ENCODE assay signal across 10 mouse cellular contexts in the genomic region with DNA sequence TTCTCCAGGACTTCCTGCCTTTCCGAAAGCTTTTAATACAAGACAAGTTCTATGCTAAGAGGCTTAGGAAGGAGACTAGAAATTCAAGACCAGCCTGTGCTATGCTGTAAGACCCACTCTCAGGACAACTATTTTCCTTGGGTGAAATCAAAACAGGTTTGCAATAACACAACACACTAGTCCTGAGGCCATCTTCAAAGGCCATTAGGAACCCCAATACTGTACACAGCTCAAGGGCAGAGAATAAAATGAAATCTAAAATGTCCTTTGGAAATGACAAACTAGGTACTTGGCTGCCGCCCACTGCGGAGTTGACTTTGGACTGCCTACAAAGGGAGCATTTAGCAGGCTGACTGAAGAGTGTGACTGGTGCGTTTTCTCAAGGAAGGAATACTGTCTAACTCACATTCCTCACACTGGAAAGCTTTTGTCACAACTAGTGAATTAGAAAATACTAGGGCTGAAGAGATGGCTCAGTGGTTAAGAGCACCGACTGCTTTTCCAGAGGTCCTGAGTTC. TPM values are rescaled to one million over a fixed set of nuclear protein-coding genes. Genes with fewer than 3 reads are reported as not detected.
DNase-seq lines count a peak whose midpoint lies in the region; ATAC-seq and TF ChIP-seq lines count a peak whose summit lies in the region.
"Had no signal": no experiment of that assay in that cellular context is flagged by ENCODE, and none has a peak within 500 bp of the region (broad histone marks: within the 10 kb centered on the region; RNA-seq: fewer than 3 reads in every experiment).

No protein-coding gene starts in this region.

- H3K9me3 ChIP-seq in intestine, postnatal 0 days (ENCODE audit: control insufficient read depth), result no peaks in the 10 kb centered on the region
- H3K9me3 ChIP-seq in intestine, embryonic 15.5 days, result no peaks in the 10 kb centered on the region
- H3K9me3 ChIP-seq in stomach, embryonic 14.5 days (ENCODE audit: control insufficient read depth, low read depth, low read length), result no peaks in the 10 kb centered on the region
- no peaks in the 10 kb centered on the region for H3K9me3 ChIP-seq in stomach, postnatal 0 days (ENCODE audit: control insufficient read depth, low read length)

- 86% methylated on average over 5 of the region's 5 CpGs for WGBS in intestine, postnatal 0 days
- 88% methylated on average over 5 of the region's 5 CpGs for WGBS in intestine, embryonic 15.5 days
- WGBS in stomach, embryonic 14.5 days, result 89% methylated on average over 5 of the region's 5 CpGs
- WGBS in stomach, postnatal 0 days, result 82% methylated on average over 5 of the region's 5 CpGs

- ATAC-seq in intestine, postnatal 0 days, result no peak
- ATAC-seq in intestine, embryonic 15.5 days, result no peak
- no peak for ATAC-seq in stomach, embryonic 14.5 days (ENCODE audit: insufficient number of reproducible peaks, insufficient read depth, low FRiP score, low read depth)
- no peak for ATAC-seq in stomach, postnatal 0 days (ENCODE audit: low FRiP score, low TSS enrichment)
- ATAC-seq in frontal cortex, adult (ENCODE audit: low TSS enrichment), result no peak

- H3K4me3 ChIP-seq in intestine, postnatal 0 days (ENCODE audit: low read depth, low read length), result no peak overlapping the region
- H3K4me3 ChIP-seq in intestine, embryonic 15.5 days (replicated peaks), result no peak overlapping the region
- no peak overlapping the region for H3K4me3 ChIP-seq in stomach, embryonic 14.5 days (ENCODE audit: low read depth, low read length)
- no peak overlapping the region for H3K4me3 ChIP-seq in stomach, postnatal 0 days (ENCODE audit: low read depth, low read length)

- H3K4me1 ChIP-seq in intestine, postnatal 0 days (replicated peaks; ENCODE audit: control insufficient read depth, insufficient read depth, low read length), result no peaks in the 10 kb centered on the region
- peaks cover 2% of the 10 kb centered on the region; the same call in 1 of the 2 replicates for H3K4me1 ChIP-seq in intestine, embryonic 15.5 days (replicated peaks)
- 0 out of 2 replicates have a peak, but pooled peaks cover 4% of the 10 kb centered on the region for H3K4me1 ChIP-seq in stomach, embryonic 14.5 days (ENCODE audit: control insufficient read depth, insufficient read depth, low read length)
- H3K4me1 ChIP-seq in stomach, postnatal 0 days (replicated peaks; ENCODE audit: control insufficient read depth, insufficient read depth), result no peaks in the 10 kb centered on the region

- H3K4me2 ChIP-seq in intestine, postnatal 0 days (replicated peaks; ENCODE audit: low read depth), result no peak overlapping the region
- no peak overlapping the region for H3K4me2 ChIP-seq in intestine, embryonic 15.5 days (replicated peaks)
- H3K4me2 ChIP-seq in stomach, embryonic 14.5 days (replicated peaks; ENCODE audit: low read depth, low read length), result no peak overlapping the region
- H3K4me2 ChIP-seq in stomach, postnatal 0 days (replicated peaks; ENCODE audit: low read depth), result no peak overlapping the region
- H3K4me2 ChIP-seq: liver, embryonic 11.5 days had no signal

- peak; percentile 48 to 75 for DNase-seq in adrenal gland, adult (ENCODE audit: inconsistent age in 2 of 2, low spot score in 1 of 2)
- DNase-seq in adrenal gland, adult 18-20 months (ENCODE audit: low spot score in 2 of 2), result no peak
- DNase-seq in stomach, postnatal 0 days (ENCODE audit: low spot score), result no peak
- DNase-seq in embryo, embryonic 11 days, result no peak
- DNase-seq: heart, postnatal 10 days had no signal

- no peak for TF ChIP-seq EP300 in stomach, postnatal 0 days (optimal IDR thresholded peaks at IDR 0.05)

- TF ChIP-seq CTCF in intestine, postnatal 0 days (IDR thresholded peaks at IDR 0.05; ENCODE audit: low read depth), result no peak
- no peak for TF ChIP-seq CTCF in stomach, postnatal 0 days (IDR thresholded peaks at IDR 0.05; ENCODE audit: low read depth)

- H3K9ac ChIP-seq in intestine, postnatal 0 days (ENCODE audit: low read depth, low read length), result no peak overlapping the region
- no peak overlapping the region for H3K9ac ChIP-seq in intestine, embryonic 15.5 days
- no peak overlapping the region for H3K9ac ChIP-seq in stomach, embryonic 14.5 days (replicated peaks; ENCODE audit: low read depth, low read length)
- no peak overlapping the region for H3K9ac ChIP-seq in stomach, postnatal 0 days (ENCODE audit: low read length)

- peaks cover 79% of the 10 kb centered on the region for H3K36me3 ChIP-seq in intestine, postnatal 0 days (ENCODE audit: control insufficient read depth, insufficient read depth)
- H3K36me3 ChIP-seq in intestine, embryonic 15.5 days, result peaks cover 31% of the 10 kb centered on the region
- peaks cover 27% of the 10 kb centered on the region for H3K36me3 ChIP-seq in stomach, embryonic 14.5 days (ENCODE audit: control insufficient read depth, insufficient read depth, low read length)
- peaks cover 32% of the 10 kb centered on the region for H3K36me3 ChIP-seq in stomach, postnatal 0 days (ENCODE audit: control insufficient read depth, insufficient read depth, low read length)

- H3K27ac ChIP-seq in intestine, postnatal 0 days (ENCODE audit: low read depth, low read length), result peak overlapping the region; percentile 28; the same call in 1 of the 2 replicates
- no peak overlapping the region for H3K27ac ChIP-seq in intestine, embryonic 15.5 days
- peak overlapping the region; percentile 45; the same call in 1 of the 2 replicates for H3K27ac ChIP-seq in stomach, embryonic 14.5 days (ENCODE audit: low read length)
- no peak overlapping the region for H3K27ac ChIP-seq in stomach, postnatal 0 days (replicated peaks)

- no peaks in the 10 kb centered on the region for H3K27me3 ChIP-seq in intestine, postnatal 0 days (replicated peaks; ENCODE audit: control insufficient read depth, insufficient read depth, low read length)
- H3K27me3 ChIP-seq in intestine, embryonic 15.5 days (replicated peaks), result no peaks in the 10 kb centered on the region
- no peaks in the 10 kb centered on the region for H3K27me3 ChIP-seq in stomach, embryonic 14.5 days (ENCODE audit: control insufficient read depth, insufficient read depth, low read length)
- H3K27me3 ChIP-seq in stomach, postnatal 0 days (ENCODE audit: control insufficient read depth, insufficient read depth, low read length), result no peaks in the 10 kb centered on the region

RNA-seq across cellular contexts. Expression of a gene that starts 16.5 kb away (rescaled TPM):
- 10 to 100 TPM; 25.2 to 26.1 TPM for total RNA-seq in adrenal gland, adult 18-20 months (2021)
- polyA plus RNA-seq in intestine, postnatal 0 days (2015; fragmentation: Nextera tagmentation; extraction: Ambion mirVana), result 46.5 and 58.8 TPM in 2 replicates
- polyA plus RNA-seq in intestine, embryonic 15.5 days (2015; fragmentation: Nextera tagmentation; extraction: Ambion mirVana), result 41.8 and 45.3 TPM in 2 replicates
- 45.7 and 47.0 TPM in 2 replicates for polyA plus RNA-seq in stomach, embryonic 14.5 days (2014; fragmentation: Nextera tagmentation; extraction: Ambion mirVana)
- 33.3 and 34.3 TPM in 2 replicates for polyA plus RNA-seq in stomach, postnatal 0 days (2015; fragmentation: Nextera tagmentation; extraction: Ambion mirVana)

RNA-seq across cellular contexts. Expression of a gene that starts 21.6 kb away (rescaled TPM):
- 10 to 100 TPM; 58.8 to 59.2 TPM for total RNA-seq in adrenal gland, adult 18-20 months (2021)
- 52.9 and 53.7 TPM in 2 replicates for polyA plus RNA-seq in intestine, postnatal 0 days (2015; fragmentation: Nextera tagmentation; extraction: Ambion mirVana)
- polyA plus RNA-seq in intestine, embryonic 15.5 days (2015; fragmentation: Nextera tagmentation; extraction: Ambion mirVana), result 54.2 and 57.7 TPM in 2 replicates
- 63.2 and 66.0 TPM in 2 replicates for polyA plus RNA-seq in stomach, embryonic 14.5 days (2014; fragmentation: Nextera tagmentation; extraction: Ambion mirVana)
- polyA plus RNA-seq in stomach, postnatal 0 days (2015; fragmentation: Nextera tagmentation; extraction: Ambion mirVana), result 56.4 and 56.7 TPM in 2 replicates

Comparison
In these comparisons a context has a peak if more than half of its experiments do, and no peak if none do; other contexts are left out.
1. DNase-seq: peak in adrenal gland, adult (2 of 2); none in adrenal gland, adult 18-20 months (0 of 2), stomach, postnatal 0 days (single experiment) and embryo, embryonic 11 days (single experiment).
2. H3K27ac ChIP-seq: peak in intestine, postnatal 0 days (single experiment) and stomach, embryonic 14.5 days (single experiment); none in intestine, embryonic 15.5 days (single experiment) and stomach, postnatal 0 days (single experiment).